ENCODE assay signal across 8 mouse cellular contexts in the genomic region with DNA sequence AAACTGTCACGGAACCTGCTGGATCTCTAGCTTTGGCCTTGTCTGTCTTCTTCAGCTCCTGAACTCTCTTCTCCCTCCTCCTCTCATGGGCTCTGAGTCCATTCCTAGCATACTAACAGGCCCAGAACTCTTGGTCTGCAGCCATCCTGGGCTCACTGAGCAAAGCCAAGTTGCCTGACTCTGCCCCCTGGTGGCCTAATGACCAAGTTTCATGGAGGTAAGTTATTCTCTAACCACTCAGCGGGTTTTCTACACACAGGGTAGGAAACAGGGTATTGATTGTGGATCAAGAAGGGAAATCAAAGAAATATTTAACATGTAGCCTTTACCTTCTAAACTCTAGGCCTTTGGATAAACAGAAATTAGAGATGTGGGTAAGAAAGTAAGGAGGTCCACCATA. TPM values are rescaled to one million over a fixed set of nuclear protein-coding genes. Genes with fewer than 3 reads are reported as not detected.
A peak's percentile ranks its signal among the peaks of the same experiment; 100 is the strongest.
DNase-seq lines count a peak whose midpoint lies in the region; ATAC-seq and TF ChIP-seq lines count a peak whose summit lies in the region.

Gene Trim69, plus strand, starts transcription at position 21 of the 400 bp plus-strand sequence.

- H3K9me3 ChIP-seq in G1E (replicated peaks): no peaks in the 10 kb centered on the region
- no peaks in the 10 kb centered on the region for H3K9me3 ChIP-seq in forebrain, embryonic 16.5 days (ENCODE audit: control insufficient read depth, low read length)
- no peaks in the 10 kb centered on the region for H3K9me3 ChIP-seq in lung, embryonic 14.5 days (ENCODE audit: low read depth, low read length)

- peaks cover 13% of the 10 kb centered on the region for H3K4me1 ChIP-seq in G1E (ENCODE audit: insufficient read depth, low read depth, low read length)
- H3K4me1 ChIP-seq in forebrain, embryonic 16.5 days (replicated peaks; ENCODE audit: control insufficient read depth, insufficient read depth, low read length): no peaks in the 10 kb centered on the region
- peaks cover 9% of the 10 kb centered on the region; the same call in 1 of the 2 replicates for H3K4me1 ChIP-seq in lung, embryonic 14.5 days (ENCODE audit: insufficient read depth)

- peaks cover 7% of the 10 kb centered on the region for H3K36me3 ChIP-seq in G1E (replicated peaks)
- H3K36me3 ChIP-seq in forebrain, embryonic 16.5 days (ENCODE audit: control insufficient read depth, insufficient read depth): no peaks in the 10 kb centered on the region
- 0 out of 2 replicates have a peak, but pooled peaks cover under 1% of the 10 kb centered on the region for H3K36me3 ChIP-seq in lung, embryonic 14.5 days (ENCODE audit: insufficient read depth)

- ATAC-seq in G1E (ENCODE audit: extremely low read depth, insufficient number of reproducible peaks, low FRiP score, poor library complexity, severe bottlenecking): peak; percentile 73; the same call in 1 of the 2 replicates
- peak; percentile 73 for ATAC-seq in forebrain, embryonic 16.5 days
- ATAC-seq in lung, embryonic 14.5 days (ENCODE audit: insufficient read depth): peak; percentile 54

- 39% methylated on average over 2 of the region's 2 CpGs for WGBS in forebrain, embryonic 16.5 days
- 45% methylated on average over 2 of the region's 2 CpGs for WGBS in lung, embryonic 14.5 days

- peaks cover 4% of the 10 kb centered on the region; the same call in 1 of the 2 replicates for H3K27me3 ChIP-seq in G1E (ENCODE audit: insufficient read depth, low read length)
- no peaks in the 10 kb centered on the region for H3K27me3 ChIP-seq in forebrain, embryonic 16.5 days (replicated peaks; ENCODE audit: control insufficient read depth, insufficient read depth, low read length)
- H3K27me3 ChIP-seq in lung, embryonic 14.5 days (ENCODE audit: insufficient read depth, low read length): no peaks in the 10 kb centered on the region

- no peak within 1 kb of the TSS for H3K4me2 ChIP-seq in forebrain, embryonic 16.5 days (ENCODE audit: low read length)
- H3K4me2 ChIP-seq in lung, embryonic 14.5 days: no peak within 1 kb of the TSS

- no peak within 1 kb of the TSS for H3K4me3 ChIP-seq in G1E (ENCODE audit: low read depth, low read length)
- no peak within 1 kb of the TSS for H3K4me3 ChIP-seq in forebrain, embryonic 16.5 days (replicated peaks; ENCODE audit: low read length)
- no peak within 1 kb of the TSS for H3K4me3 ChIP-seq in lung, embryonic 14.5 days (ENCODE audit: low read depth, low read length)

- TF ChIP-seq CTCF in G1E (IDR thresholded peaks at IDR 0.05; ENCODE audit: low read depth, low read length): peak; percentile 48; the same call in 1 of the 2 replicates
- peak; percentile 88 for TF ChIP-seq CTCF in lung, embryonic 14.5 days (IDR thresholded peaks at IDR 0.05; ENCODE audit: low read depth)

- H3K9ac ChIP-seq in forebrain, embryonic 16.5 days (replicated peaks; ENCODE audit: low read depth, low read length): no peak within 1 kb of the TSS
- H3K9ac ChIP-seq in lung, embryonic 14.5 days: no peak within 1 kb of the TSS

- intact Hi-C loops in heart, postnatal 14 days (cut with DNase I): loop anchor here (1.0 kb wide), 1 partner anchor 90 kb away; no protein-coding TSS in a partner anchor

- peak; percentile 50 for DNase-seq in G1E (ENCODE audit: low spot score)
- DNase-seq in cerebellum, adult 11 months: peak; percentile 65
- DNase-seq in heart, postnatal 14 days: peak; percentile 85 to 93
- DNase-seq in layer of hippocampus, adult 18-20 months (ENCODE audit: low spot score in 2 of 2): peak; percentile 37 to 84
- peak; percentile 93 for DNase-seq in lung, embryonic 14.5 days
- DNase-seq in ovary, postnatal 10 days (ENCODE audit: low spot score): peak; percentile 49
- peak; percentile 80 for DNase-seq in thymus, postnatal 0 days (ENCODE audit: low spot score)

- H3K27ac ChIP-seq in forebrain, embryonic 16.5 days (ENCODE audit: low read length): no peak within 1 kb of the TSS
- H3K27ac ChIP-seq in lung, embryonic 14.5 days (ENCODE audit: low read depth): no peak within 1 kb of the TSS

RNA-seq across cellular contexts. Expression of gene Trim69, which starts in this region (rescaled TPM):
- total RNA-seq in G1E (2014; fragmentation: Nextera tagmentation) (not detected in 2 replicates), G1E (2017) (not detected in 2 replicates)
- polyA plus RNA-seq in G1E (2012): not detected in 2 replicates
- polyA plus RNA-seq in forebrain, embryonic 16.5 days (2015; fragmentation: Nextera tagmentation; extraction: Ambion mirVana): not detected in 2 replicates
- total RNA-seq in heart, postnatal 14 days (2021): not detected
- not detected for total RNA-seq in layer of hippocampus, adult 18-20 months (2021)
- polyA plus RNA-seq in lung, embryonic 14.5 days (2014; fragmentation: Nextera tagmentation; extraction: Ambion mirVana): not detected in 2 replicates
- polyA plus RNA-seq in thymus, postnatal 0 days (2015; fragmentation: Nextera tagmentation; extraction: Ambion mirVana): 0.08 and 0.14 TPM in 2 replicates

Comparison
In these comparisons a context has a peak if more than half of its experiments do, and no peak if none do; other contexts are left out.
1. Peak in DNase-seq and ATAC-seq in G1E; RNA of the gene not detected or under 1 TPM.
2. Peak in ATAC-seq in forebrain, embryonic 16.5 days; RNA of the gene not detected or under 1 TPM.
3. Peak in DNase-seq in heart, postnatal 14 days; RNA of the gene not detected or under 1 TPM.
4. Peak in DNase-seq in layer of hippocampus, adult 18-20 months; RNA of the gene not detected or under 1 TPM.
5. Peak in DNase-seq and ATAC-seq in lung, embryonic 14.5 days; RNA of the gene not detected or under 1 TPM.
6. Peak in DNase-seq in thymus, postnatal 0 days; RNA of the gene not detected or under 1 TPM.